Mouse (Mus musculus) olfactory bulb, adult 2 months (tissue): ENCODE results near the gene Hsp90ab1. TPM values are rescaled to one million over a fixed set of nuclear protein-coding genes. Genes with fewer than 3 reads are reported as not detected.

Experiments used
- H3K27ac ChIP-seq: fragments of 200-500 bp; 2 replicates; pipeline ENCODE4 v1.5.1; 2012; ENCODE audit warnings: low read depth, low read length; ENCODE audit not compliant: insufficient read depth
- H3K4me1 ChIP-seq: fragments of 200-500 bp; 2 replicates; pipeline ENCODE4 v1.6.1; 2012; ENCODE audit warnings: low read length; ENCODE audit not compliant: control insufficient read depth, insufficient read depth
- H3K4me3 ChIP-seq: fragments of 200-500 bp; 2 replicates; pipeline ENCODE4 v1.5.1; 2012; ENCODE audit warnings: mild to moderate bottlenecking, low read depth, low read length, moderate library complexity; ENCODE audit not compliant: insufficient read depth
- CTCF ChIP-seq: fragments of 200-500 bp; IDR thresholded peaks from 2 replicates; pipeline ENCODE4 v1.5.1; 2012; ENCODE audit warnings: low read depth, mild to moderate bottlenecking, low read length, moderate library complexity; ENCODE audit not compliant: insufficient read depth
- POLR2A ChIP-seq: fragments of 200-500 bp; IDR thresholded peaks from 2 replicates; pipeline ENCODE4 v1.6.1; 2012; ENCODE audit warnings: mild to moderate bottlenecking, low read depth, low read length, moderate library complexity; ENCODE audit not compliant: insufficient read depth
- WGBS: fragments of 180-500 bp; shearing (Covaris S2); methylation state at CpG from one replicate; pipeline ENCODE4 v1.1.7; 2018; 5-methylcytosine and 5-hydroxymethylcytosine counted together
- polyA plus RNA-seq: library from polyadenylated mRNA; stranded (reverse); fragments of >200 nt; gene quantifications from 2 replicates; pipeline ENCODE4 v1.2.4, GENCODE M21; 2012; ENCODE audit warnings: low replicate concordance; ENCODE audit not compliant: missing spikeins, insufficient read depth, insufficient read length

Gene Hsp90ab1
- polyA plus RNA-seq, 1 experiment = 1,562 TPM

DNA sequence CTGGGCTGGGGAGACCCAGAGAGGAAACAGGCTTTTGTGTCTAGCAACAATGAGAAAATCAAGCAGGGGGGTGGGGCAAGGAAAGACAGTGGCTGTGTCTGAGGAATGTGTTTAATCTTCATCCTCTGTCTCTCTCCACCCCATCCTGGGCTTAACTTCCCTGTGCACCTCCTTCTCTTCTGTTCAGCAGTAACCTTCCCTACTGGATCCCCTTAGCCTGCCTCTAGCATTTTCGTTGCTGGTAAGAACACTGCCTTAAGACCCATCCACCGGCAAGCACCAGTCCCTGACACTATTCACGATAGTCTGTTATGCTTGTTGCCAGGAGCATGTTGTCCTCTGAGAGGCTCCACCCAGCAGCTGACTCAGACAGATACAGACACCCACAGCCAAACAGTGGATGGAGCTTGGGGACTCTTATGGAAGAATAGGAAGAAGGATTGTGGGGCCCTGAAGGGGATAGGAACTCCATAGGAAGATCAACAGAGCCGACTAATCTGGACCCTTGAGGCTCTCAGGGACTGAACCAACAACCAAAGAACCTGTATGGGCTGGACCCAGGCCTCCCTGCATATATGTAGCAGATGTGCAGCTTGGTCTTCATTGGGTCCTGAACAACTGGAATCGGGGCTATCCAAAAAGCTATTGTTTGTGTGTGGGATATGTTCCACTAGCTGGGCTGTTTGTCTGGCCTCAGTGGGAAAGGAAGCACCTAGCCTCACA is 37.2 kb upstream of the Hsp90ab1 start:
- H3K4me1 ChIP-seq = no peaks in the 10 kb centered on the region
- 30% methylated on average over 5 of the region's 5 CpGs for WGBS
- no peak overlapping the region for H3K27ac ChIP-seq
- no peak overlapping the region for H3K4me3 ChIP-seq
- TF ChIP-seq POLR2A (no peak), CTCF (no peak)

DNA sequence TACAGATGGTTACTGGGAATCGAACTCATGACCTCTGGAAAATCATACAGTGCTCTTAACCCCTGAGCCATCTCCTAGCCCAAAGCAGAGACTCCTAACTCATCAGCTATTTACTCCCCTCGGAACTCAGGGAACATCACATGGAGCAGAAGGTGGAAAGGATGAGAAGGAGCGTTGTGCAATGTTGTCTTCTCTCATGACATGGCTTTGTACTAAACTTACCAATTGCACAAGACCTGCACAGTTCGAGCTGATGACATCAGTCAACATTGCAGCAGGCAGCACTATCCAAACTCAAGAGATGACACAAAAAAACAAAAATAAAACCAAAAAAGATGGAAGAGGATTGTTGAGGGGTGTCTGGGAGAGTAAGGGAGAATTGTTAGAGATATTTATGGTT is 35.3 kb upstream of the Hsp90ab1 start:
- WGBS = 91% methylated on average over 4 of the region's 4 CpGs
- no peak overlapping the region for H3K4me3 ChIP-seq
- TF ChIP-seq CTCF = no peak
- TF ChIP-seq POLR2A = no peak

DNA sequence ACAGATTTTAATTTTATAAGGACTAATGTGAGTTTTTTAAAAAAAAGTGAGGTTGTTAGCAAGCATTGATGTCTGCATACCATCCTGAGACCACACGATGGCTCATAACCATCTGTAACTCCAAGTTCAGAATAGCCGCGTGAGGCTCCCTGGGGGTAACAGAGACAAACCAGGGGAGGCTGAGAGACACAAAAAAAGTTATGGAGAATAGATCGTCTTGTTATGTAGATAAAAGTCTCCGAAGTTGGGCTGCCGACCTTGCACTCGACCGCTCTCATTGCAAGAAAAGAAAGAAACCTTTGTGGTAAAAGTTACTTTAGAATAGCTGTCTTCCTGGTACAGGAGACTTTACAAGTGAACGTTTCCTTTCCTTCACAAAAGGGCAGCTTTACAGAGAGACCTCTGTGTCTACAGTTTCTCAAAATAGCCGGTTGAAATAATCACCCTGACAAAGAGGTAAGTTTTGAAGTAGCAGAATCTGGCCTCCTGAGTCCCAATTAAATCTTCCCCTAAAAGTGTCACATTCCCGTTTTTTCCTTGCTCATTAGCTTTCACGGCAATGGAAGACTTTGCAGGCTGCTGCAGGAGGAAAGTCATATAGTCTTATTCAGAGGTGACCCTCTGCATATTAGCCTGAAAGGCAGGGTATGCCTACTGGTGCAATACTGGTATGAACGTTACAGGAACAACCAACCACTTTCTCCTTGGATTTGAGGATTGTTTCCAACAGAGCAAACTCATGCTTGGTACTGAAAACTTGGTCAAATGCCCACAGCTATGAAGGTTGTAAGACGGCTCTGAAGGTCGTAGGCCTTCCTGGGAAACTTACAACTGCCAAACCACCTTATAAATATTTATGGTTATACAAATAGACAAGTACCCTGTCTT is 34.2 kb upstream of the Hsp90ab1 start:
- Histone ChIP-seq H3K4me1 (no peaks in the 10 kb centered on the region), H3K4me3 (no peak overlapping the region), H3K27ac (no peak overlapping the region)
- TF ChIP-seq POLR2A = no peak
- no peak for TF ChIP-seq CTCF
- 61% methylated on average over 15 of the region's 15 CpGs for WGBS

More for the DNA sequence above, 35.3 kb upstream of the Hsp90ab1 start:
- H3K4me1 ChIP-seq = no peaks in the 10 kb centered on the region
- no peak overlapping the region for H3K27ac ChIP-seq

- WGBS = 81% methylated on average over 3 of the region's 3 CpGs
- TF ChIP-seq POLR2A (no peak), CTCF (no peak)
- no peak overlapping the region for H3K4me3 ChIP-seq
Measured at GRCm38 (mm10) chr17:45602984-45603383, 29.9 kb upstream of the Hsp90ab1 start.

GRCm38 (mm10) chr17:45601877-45602304 is 28.8 kb upstream of the Hsp90ab1 start, which contains the start of gene Mymx:
Gene Mymx, minus strand, starts transcription at chr17:45602102.
- H3K4me3 ChIP-seq = no peak within 1 kb of the TSS
- TF ChIP-seq CTCF (no peak), POLR2A (no peak)

More at GRCm38 (mm10) chr17:45602984-45603383, 29.9 kb upstream of the Hsp90ab1 start:
- Histone ChIP-seq H3K4me1 (peaks cover 5% of the 10 kb centered on the region), H3K27ac (no peak overlapping the region)

DNA sequence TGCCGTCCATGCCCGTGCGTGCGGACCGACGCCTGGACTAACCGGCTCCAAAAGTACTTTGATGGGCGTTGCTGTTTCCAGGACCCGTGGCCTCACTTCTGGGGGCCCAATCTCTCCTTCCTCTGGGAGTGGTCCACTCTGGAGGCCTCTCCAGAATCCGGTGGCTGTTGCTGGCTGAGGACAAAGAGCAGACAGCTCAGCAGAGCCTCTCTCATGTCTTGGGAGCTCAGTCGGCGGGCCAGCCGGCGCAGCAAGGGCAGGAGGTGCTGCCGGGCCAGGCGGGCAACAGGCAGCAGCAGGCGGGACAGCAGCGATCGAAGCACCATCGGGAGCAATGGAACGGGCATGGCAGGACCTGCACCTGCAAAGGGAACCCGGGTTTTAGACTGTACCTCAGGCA is 28.3 kb upstream of the Hsp90ab1 start:
- WGBS = 58% methylated on average over 22 of the region's 22 CpGs
- TF ChIP-seq POLR2A = no peak
- no peak for TF ChIP-seq CTCF
- H3K4me3 ChIP-seq = no peak overlapping the region
- no peak overlapping the region for H3K27ac ChIP-seq
- H3K4me1 ChIP-seq = peaks cover 16% of the 10 kb centered on the region

More at GRCm38 (mm10) chr17:45601877-45602304, 28.8 kb upstream of the Hsp90ab1 start, which contains the start of gene Mymx:
- 72% methylated on average over 6 of the region's 6 CpGs for WGBS
- Histone ChIP-seq H3K4me1 (peaks cover 10% of the 10 kb centered on the region), H3K27ac (no peak within 1 kb of the TSS)

GRCm38 (mm10) chr17:45600267-45600666 is 27.2 kb upstream of the Hsp90ab1 start:
- Histone ChIP-seq H3K4me3 (no peak overlapping the region), H3K27ac (no peak overlapping the region), H3K4me1 (peaks cover 26% of the 10 kb centered on the region)
- WGBS = 90% methylated on average over 8 of the region's 8 CpGs
- TF ChIP-seq CTCF (no peak), POLR2A (no peak)

GRCm38 (mm10) chr17:45599446-45600242 is 26.6 kb upstream of the Hsp90ab1 start, which contains the start of gene Slc29a1:
Gene Slc29a1, minus strand, starts transcription at chr17:45599606.
- 24% methylated on average over 32 of the region's 32 CpGs for WGBS
- no peak within 1 kb of the TSS for H3K4me3 ChIP-seq
- TF ChIP-seq POLR2A = no peak
- no peak for TF ChIP-seq CTCF
- no peak within 1 kb of the TSS for H3K27ac ChIP-seq
- peaks cover 32% of the 10 kb centered on the region for H3K4me1 ChIP-seq

GRCm38 (mm10) chr17:45598891-45599290 is 25.8 kb upstream of the Hsp90ab1 start:
- H3K27ac ChIP-seq = no peak overlapping the region
- H3K4me1 ChIP-seq = peaks cover 33% of the 10 kb centered on the region
- no peak overlapping the region for H3K4me3 ChIP-seq
- WGBS = 55% methylated on average over 3 of the region's 3 CpGs
- TF ChIP-seq CTCF (no peak), POLR2A (no peak)
